Comparison of ENCODE assay signal across 11 mouse cellular contexts in the genomic region with DNA sequence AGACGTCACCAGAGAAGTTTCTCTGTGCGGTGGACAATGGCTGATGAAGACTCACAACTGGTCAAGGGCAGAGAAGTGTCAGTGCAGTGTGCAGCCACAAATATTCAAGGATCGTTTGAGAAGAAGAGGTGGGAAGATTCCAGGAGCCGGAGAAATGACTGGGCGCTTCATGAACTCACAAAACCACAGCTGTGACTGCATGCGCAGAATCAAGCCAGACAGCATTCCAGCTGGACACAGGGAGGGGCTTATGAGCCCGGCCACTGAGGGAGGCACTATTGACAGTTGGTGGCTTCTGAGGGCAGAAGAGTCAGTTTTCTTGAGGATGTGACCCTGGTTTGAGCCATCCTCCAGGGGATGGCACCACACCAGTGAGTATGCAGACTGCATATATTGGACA. TPM values are rescaled to one million over a fixed set of nuclear protein-coding genes. Genes with fewer than 3 reads are reported as not detected.
DNase-seq lines count a peak whose midpoint lies in the region; ATAC-seq lines count a peak whose summit lies in the region.
"Had no signal": no experiment of that assay in that cellular context is flagged by ENCODE, and none has a peak within 500 bp of the region (broad histone marks: within the 10 kb centered on the region; RNA-seq: fewer than 3 reads in every experiment).

No protein-coding gene starts in this region.

- WGBS in midbrain, embryonic 12.5 days, result 45% methylated on average over 7 of the region's 7 CpGs
- 45% methylated on average over 7 of the region's 7 CpGs for WGBS in midbrain, embryonic 13.5 days
- 29% methylated on average over 7 of the region's 7 CpGs for WGBS in stomach, embryonic 16.5 days
- WGBS in hindbrain, embryonic 11.5 days, result 47% methylated on average over 7 of the region's 7 CpGs

- no peak overlapping the region for H3K27ac ChIP-seq in midbrain, embryonic 12.5 days (replicated peaks)
- no peak overlapping the region for H3K27ac ChIP-seq in midbrain, embryonic 13.5 days
- H3K27ac ChIP-seq in stomach, embryonic 16.5 days (ENCODE audit: low read length), result no peak overlapping the region
- H3K27ac ChIP-seq in hindbrain, embryonic 11.5 days (ENCODE audit: low read depth, low read length), result no peak overlapping the region
- H3K27ac ChIP-seq: layer of hippocampus, adult 2 months; neural tube, embryonic 13.5 days had no signal

- no peaks in the 10 kb centered on the region for H3K27me3 ChIP-seq in midbrain, embryonic 12.5 days
- no peaks in the 10 kb centered on the region for H3K27me3 ChIP-seq in midbrain, embryonic 13.5 days
- no peaks in the 10 kb centered on the region for H3K27me3 ChIP-seq in stomach, embryonic 16.5 days (ENCODE audit: control insufficient read depth, insufficient read depth, low read length)
- H3K27me3 ChIP-seq in hindbrain, embryonic 11.5 days (ENCODE audit: control insufficient read depth, insufficient read depth, low read length), result no peaks in the 10 kb centered on the region
- H3K27me3 ChIP-seq: neural tube, embryonic 13.5 days had no signal

- no peak for ATAC-seq in midbrain, embryonic 12.5 days (ENCODE audit: low FRiP score, low read depth)
- no peak for ATAC-seq in midbrain, embryonic 13.5 days
- no peak for ATAC-seq in stomach, embryonic 16.5 days (ENCODE audit: insufficient read depth, low FRiP score)
- no peak for ATAC-seq in hindbrain, embryonic 11.5 days (ENCODE audit: low FRiP score)

- peak; percentile 65 for DNase-seq in embryo, embryonic 10 days (ENCODE audit: low spot score)
- no peak for DNase-seq in embryo, embryonic 9.5 days (ENCODE audit: extremely low spot score)
- peak; percentile 63 for DNase-seq in kidney, postnatal 10 days
- DNase-seq in hindbrain, embryonic 11.5 days (ENCODE audit: low spot score), result no peak
- no peak for DNase-seq in B cell, adult 2 months
- DNase-seq: cerebellum, adult 8-10 months had no signal

- no peaks in the 10 kb centered on the region for H3K36me3 ChIP-seq in midbrain, embryonic 12.5 days
- H3K36me3 ChIP-seq in midbrain, embryonic 13.5 days, result no peaks in the 10 kb centered on the region
- H3K36me3 ChIP-seq in stomach, embryonic 16.5 days (ENCODE audit: control insufficient read depth, insufficient read depth, low read length), result no peaks in the 10 kb centered on the region
- no peaks in the 10 kb centered on the region for H3K36me3 ChIP-seq in hindbrain, embryonic 11.5 days (ENCODE audit: control insufficient read depth, insufficient read depth, low read length)
- H3K36me3 ChIP-seq: neural tube, embryonic 13.5 days had no signal

- H3K9ac ChIP-seq in midbrain, embryonic 12.5 days (replicated peaks), result 0 out of 2 replicates have a peak overlapping the region, but pooled peaks have one; percentile 15
- no peak overlapping the region for H3K9ac ChIP-seq in midbrain, embryonic 13.5 days (replicated peaks)
- H3K9ac ChIP-seq in stomach, embryonic 16.5 days (ENCODE audit: low read length), result peak overlapping the region; percentile 39; the same call in 1 of the 2 replicates
- H3K9ac ChIP-seq in hindbrain, embryonic 11.5 days (ENCODE audit: low read depth, low read length), result no peak overlapping the region
- H3K9ac ChIP-seq: neural tube, embryonic 13.5 days had no signal

- no peak overlapping the region for H3K4me3 ChIP-seq in midbrain, embryonic 12.5 days
- no peak overlapping the region for H3K4me3 ChIP-seq in midbrain, embryonic 13.5 days (replicated peaks)
- H3K4me3 ChIP-seq in stomach, embryonic 16.5 days (replicated peaks; ENCODE audit: low read length), result no peak overlapping the region
- no peak overlapping the region for H3K4me3 ChIP-seq in hindbrain, embryonic 11.5 days (ENCODE audit: low read depth, low read length)
- H3K4me3 ChIP-seq: layer of hippocampus, adult 2 months; neural tube, embryonic 13.5 days had no signal

- 0 out of 2 replicates have a peak, but pooled peaks cover 5% of the 10 kb centered on the region for H3K4me1 ChIP-seq in midbrain, embryonic 12.5 days
- H3K4me1 ChIP-seq in midbrain, embryonic 13.5 days (replicated peaks), result no peaks in the 10 kb centered on the region; the same call in 1 of the 2 replicates
- H3K4me1 ChIP-seq in stomach, embryonic 16.5 days (ENCODE audit: control insufficient read depth, insufficient read depth, low read length), result no peaks in the 10 kb centered on the region; the same call in 1 of the 2 replicates
- H3K4me1 ChIP-seq in hindbrain, embryonic 11.5 days (replicated peaks; ENCODE audit: control insufficient read depth, insufficient read depth, low read length), result no peaks in the 10 kb centered on the region

- no peak overlapping the region for H3K4me2 ChIP-seq in midbrain, embryonic 12.5 days (replicated peaks)
- H3K4me2 ChIP-seq in midbrain, embryonic 13.5 days (replicated peaks), result no peak overlapping the region
- no peak overlapping the region for H3K4me2 ChIP-seq in stomach, embryonic 16.5 days (ENCODE audit: low read depth, low read length)
- no peak overlapping the region for H3K4me2 ChIP-seq in hindbrain, embryonic 11.5 days (replicated peaks; ENCODE audit: low read depth, low read length)
- H3K4me2 ChIP-seq: neural tube, embryonic 13.5 days had no signal

- no peaks in the 10 kb centered on the region for H3K9me3 ChIP-seq in midbrain, embryonic 12.5 days
- H3K9me3 ChIP-seq in midbrain, embryonic 13.5 days, result no peaks in the 10 kb centered on the region
- H3K9me3 ChIP-seq in stomach, embryonic 16.5 days (replicated peaks; ENCODE audit: control insufficient read depth, low read length), result no peaks in the 10 kb centered on the region
- no peaks in the 10 kb centered on the region for H3K9me3 ChIP-seq in hindbrain, embryonic 11.5 days (ENCODE audit: control insufficient read depth, low read length)

RNA-seq across cellular contexts. Expression of a gene that starts 24.9 kb away (rescaled TPM):
- polyA plus RNA-seq in midbrain, embryonic 12.5 days (2016; fragmentation: Nextera tagmentation; extraction: Ambion mirVana), result 24.0 and 24.7 TPM in 2 replicates
- polyA plus RNA-seq in midbrain, embryonic 13.5 days (2015; fragmentation: Nextera tagmentation; extraction: Ambion mirVana), result 10.6 and 13.9 TPM in 2 replicates
- 24.7 and 26.6 TPM in 2 replicates for polyA plus RNA-seq in stomach, embryonic 16.5 days (2015; fragmentation: Nextera tagmentation; extraction: Ambion mirVana)
- polyA plus RNA-seq in hindbrain, embryonic 11.5 days (2014; fragmentation: Nextera tagmentation; extraction: Ambion mirVana), result 20.6 and 26.4 TPM in 2 replicates

Comparison
In these comparisons a context has a peak if more than half of its experiments do, and no peak if none do; other contexts are left out.
1. DNase-seq: peak in embryo, embryonic 10 days (single experiment) and kidney, postnatal 10 days (single experiment); none in embryo, embryonic 9.5 days (single experiment), hindbrain, embryonic 11.5 days (single experiment) and B cell, adult 2 months (0 of 2).
2. H3K9ac ChIP-seq: peak in midbrain, embryonic 12.5 days (single experiment) and stomach, embryonic 16.5 days (single experiment); none in midbrain, embryonic 13.5 days (single experiment) and hindbrain, embryonic 11.5 days (single experiment).